Mouse (Mus musculus): Measurements from ENCODE around the gene Ercc4. TPM values are rescaled to one million over a fixed set of nuclear protein-coding genes. Genes with fewer than 3 reads are reported as not detected.
"Not testable (repeated sequence)": the region's sequence is repeated elsewhere in the genome, so short reads cannot be mapped to it uniquely, and the experiment has no call there.

The Ercc4 gene
- total and polyA plus RNA-seq, 2 experiments = 5.4 to 5.6 TPM

DNA sequence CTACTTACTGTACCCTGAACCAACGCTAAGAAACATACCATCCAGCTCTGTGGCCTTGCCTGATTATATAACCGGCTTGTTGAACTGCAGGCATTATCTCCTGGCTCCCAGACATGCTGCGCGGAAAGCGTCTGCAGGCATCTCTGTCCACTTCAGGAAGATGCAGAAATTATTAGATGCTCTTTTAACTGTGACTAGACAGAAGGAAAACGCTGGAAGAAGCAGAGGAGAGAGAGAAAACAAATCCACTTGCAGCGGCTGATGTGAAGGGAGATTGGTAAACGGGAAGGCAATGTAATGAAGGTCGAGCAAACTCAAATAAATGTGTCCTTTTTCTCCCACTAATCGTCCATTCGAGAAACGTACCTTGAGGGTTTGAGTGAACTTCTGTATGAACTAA lies 1.1 kb upstream of the Ercc4 start:
- Histone ChIP-seq H3K4me3 (ENCODE audit: insufficient read depth, low read depth, low read length) (no peak overlapping the region), H3K4me1 (ENCODE audit: control insufficient read depth, insufficient read depth, low read length) (no peaks in the 10 kb centered on the region), H3K36me3 (ENCODE audit: control insufficient read depth, insufficient read depth, low read length) (peaks cover 6% of the 10 kb centered on the region), H3K9ac (ENCODE audit: low read depth, low read length) (no peak overlapping the region), H3K27ac (replicated peaks; ENCODE audit: insufficient read depth, low read depth, low read length) (no peak overlapping the region), H3K79me2 (ENCODE audit: control insufficient read depth, insufficient read depth, low read length) (no peaks in the 10 kb centered on the region; the same call in 1 of the 2 replicates), H3K27me3 (ENCODE audit: control insufficient read depth, insufficient read depth, low read length) (no peaks in the 10 kb centered on the region)
- no peak for DNase-seq (ENCODE audit: extremely low read depth, low read depth, low spot score)
- no peak for TF ChIP-seq CTCF (IDR thresholded peaks at IDR 0.05; ENCODE audit: low read depth, low read length)
- WGBS = 84% methylated on average over 12 of the region's 12 CpGs

GRCm38 (mm10) chr16:13109990-13110595 lies 609 bp downstream of the Ercc4 start:
- DNase-seq (ENCODE audit: extremely low read depth, low read depth, low spot score) = no peak
- TF ChIP-seq POLR2A (IDR thresholded peaks at IDR 0.05; ENCODE audit: extremely low read depth, insufficient read depth, low read length) = no peak
- TF ChIP-seq CTCF (IDR thresholded peaks at IDR 0.05; ENCODE audit: low read depth, low read length) = no peak
- Histone ChIP-seq H3K36me3 (ENCODE audit: control insufficient read depth, insufficient read depth, low read length) (peaks cover 15% of the 10 kb centered on the region), H3K27ac (replicated peaks; ENCODE audit: insufficient read depth, low read depth, low read length) (peak overlapping the region; percentile 45), H3K79me2 (ENCODE audit: control insufficient read depth, insufficient read depth, low read length) (no peaks in the 10 kb centered on the region; the same call in 1 of the 2 replicates), H3K4me1 (ENCODE audit: control insufficient read depth, insufficient read depth, low read length) (no peaks in the 10 kb centered on the region), H3K4me3 (ENCODE audit: insufficient read depth, low read depth, low read length) (peak overlapping the region; percentile 87), H3K9ac (ENCODE audit: low read depth, low read length) (peak overlapping the region; percentile 97), H3K27me3 (ENCODE audit: control insufficient read depth, insufficient read depth, low read length) (no peaks in the 10 kb centered on the region)
- WGBS = 1% methylated on average over 32 of the region's 32 CpGs

DNA sequence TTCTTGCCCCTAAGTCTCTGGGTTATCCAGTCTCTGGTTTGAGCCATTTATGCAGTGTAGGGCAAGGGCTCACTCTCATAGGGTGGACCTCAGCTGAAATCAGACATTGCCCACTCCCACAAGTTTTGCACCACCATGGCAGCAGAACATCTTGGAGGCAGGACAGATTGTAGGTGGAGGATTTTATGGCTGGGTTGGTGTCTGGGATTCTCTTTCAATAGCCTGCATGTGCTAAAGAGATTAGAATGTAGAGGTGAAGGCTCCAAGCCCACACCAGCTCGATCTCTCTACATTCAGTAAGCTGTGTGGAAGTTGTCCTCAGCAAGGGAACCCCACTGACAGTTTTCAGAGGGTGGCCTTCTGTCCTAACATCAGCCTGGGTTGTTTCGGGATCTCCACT lies 5.3 kb downstream of the Ercc4 start:
- no peak overlapping the region for H3K27ac ChIP-seq (replicated peaks; ENCODE audit: insufficient read depth, low read depth, low read length)
- H3K4me1 ChIP-seq (ENCODE audit: control insufficient read depth, insufficient read depth, low read length) = no peaks in the 10 kb centered on the region
- 94% methylated on average over 2 of the region's 2 CpGs for WGBS

GRCm38 (mm10) chr16:13115466-13115865 lies 6.0 kb downstream of the Ercc4 start:
- WGBS = 86% methylated on average over 3 of the region's 3 CpGs
- H3K9ac ChIP-seq (ENCODE audit: low read depth, low read length); H3K4me1 ChIP-seq (ENCODE audit: control insufficient read depth, insufficient read depth, low read length); H3K27me3 ChIP-seq (ENCODE audit: control insufficient read depth, insufficient read depth, low read length); H3K27ac ChIP-seq (replicated peaks; ENCODE audit: insufficient read depth, low read depth, low read length); H3K4me3 ChIP-seq (ENCODE audit: insufficient read depth, low read depth, low read length); DNase-seq (ENCODE audit: extremely low read depth, low read depth, low spot score); H3K79me2 ChIP-seq (ENCODE audit: control insufficient read depth, insufficient read depth, low read length): not testable (repeated sequence)
- H3K36me3 ChIP-seq (ENCODE audit: control insufficient read depth, insufficient read depth, low read length) = peaks cover 28% of the 10 kb centered on the region

More for the DNA sequence above, 5.3 kb downstream of the Ercc4 start:
- H3K36me3 ChIP-seq (ENCODE audit: control insufficient read depth, insufficient read depth, low read length) = peaks cover 21% of the 10 kb centered on the region
- TF ChIP-seq CTCF (IDR thresholded peaks at IDR 0.05; ENCODE audit: low read depth, low read length) = no peak
- no peak for TF ChIP-seq POLR2A (IDR thresholded peaks at IDR 0.05; ENCODE audit: extremely low read depth, insufficient read depth, low read length)
- no peak overlapping the region for H3K9ac ChIP-seq (ENCODE audit: low read depth, low read length)
- no peak overlapping the region for H3K4me3 ChIP-seq (ENCODE audit: insufficient read depth, low read depth, low read length)
- no peaks in the 10 kb centered on the region for H3K27me3 ChIP-seq (ENCODE audit: control insufficient read depth, insufficient read depth, low read length)
- H3K79me2 ChIP-seq (ENCODE audit: control insufficient read depth, insufficient read depth, low read length) = no peaks in the 10 kb centered on the region; the same call in 1 of the 2 replicates
- no peak for DNase-seq (ENCODE audit: extremely low read depth, low read depth, low spot score)

DNA sequence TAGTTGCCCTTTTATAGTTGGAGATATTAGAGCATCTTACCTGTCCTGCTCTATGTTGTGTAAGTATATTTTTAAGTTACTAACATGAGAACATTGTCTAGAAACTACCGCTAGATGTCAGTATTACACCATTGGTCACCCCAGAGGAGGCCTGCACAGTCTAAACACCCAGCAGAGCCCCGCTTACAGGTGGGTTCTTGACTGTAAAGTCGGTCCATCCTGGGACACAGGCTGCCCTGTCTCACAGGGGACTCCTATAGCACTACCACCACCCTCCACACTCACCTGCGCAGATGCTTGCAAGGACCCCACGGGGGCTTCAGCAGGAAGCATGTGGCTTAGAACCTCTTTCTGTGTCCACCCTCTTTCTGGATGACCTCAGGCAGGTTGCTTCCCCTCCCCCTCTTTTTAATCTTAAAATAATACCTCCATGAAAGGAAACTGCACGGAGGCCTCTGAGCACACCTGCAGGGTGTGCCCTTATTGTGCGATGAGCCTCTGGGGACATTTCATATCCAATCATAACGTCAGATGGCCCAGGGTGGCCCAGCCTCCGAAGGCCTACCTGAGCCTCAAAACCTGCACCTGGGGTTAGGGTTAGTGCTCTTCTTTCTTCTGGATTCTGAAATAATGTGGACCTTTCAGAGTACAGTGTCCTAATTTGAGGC lies 7.9 kb downstream of the Ercc4 start:
- peak; percentile 51 for DNase-seq (ENCODE audit: extremely low read depth, low read depth, low spot score)

GRCm38 (mm10) chr16:13117967-13118430 lies 8.5 kb downstream of the Ercc4 start:
- Histone ChIP-seq H3K4me1 (ENCODE audit: control insufficient read depth, insufficient read depth, low read length) (no peaks in the 10 kb centered on the region), H3K4me3 (ENCODE audit: insufficient read depth, low read depth, low read length) (no peak overlapping the region), H3K27ac (replicated peaks; ENCODE audit: insufficient read depth, low read depth, low read length) (no peak overlapping the region), H3K36me3 (ENCODE audit: control insufficient read depth, insufficient read depth, low read length) (peaks cover 27% of the 10 kb centered on the region), H3K9ac (ENCODE audit: low read depth, low read length) (no peak overlapping the region), H3K79me2 (ENCODE audit: control insufficient read depth, insufficient read depth, low read length) (no peaks in the 10 kb centered on the region), H3K27me3 (ENCODE audit: control insufficient read depth, insufficient read depth, low read length) (no peaks in the 10 kb centered on the region)
- DNase-seq (ENCODE audit: extremely low read depth, low read depth, low spot score) = no peak
- 91% methylated on average over 7 of the region's 7 CpGs for WGBS
- TF ChIP-seq CTCF (IDR thresholded peaks at IDR 0.05; ENCODE audit: low read depth, low read length) (no peak), POLR2A (IDR thresholded peaks at IDR 0.05; ENCODE audit: extremely low read depth, insufficient read depth, low read length) (no peak)

More for the DNA sequence above, 7.9 kb downstream of the Ercc4 start:
- H3K27me3 ChIP-seq (ENCODE audit: control insufficient read depth, insufficient read depth, low read length) = no peaks in the 10 kb centered on the region
- H3K9ac ChIP-seq (ENCODE audit: low read depth, low read length) = no peak overlapping the region
- H3K36me3 ChIP-seq (ENCODE audit: control insufficient read depth, insufficient read depth, low read length) = peaks cover 30% of the 10 kb centered on the region
- TF ChIP-seq POLR2A (IDR thresholded peaks at IDR 0.05; ENCODE audit: extremely low read depth, insufficient read depth, low read length) (no peak), CTCF (IDR thresholded peaks at IDR 0.05; ENCODE audit: low read depth, low read length) (peak; percentile 34)
- no peak overlapping the region for H3K27ac ChIP-seq (replicated peaks; ENCODE audit: insufficient read depth, low read depth, low read length)
- H3K4me1 ChIP-seq (ENCODE audit: control insufficient read depth, insufficient read depth, low read length) = no peaks in the 10 kb centered on the region
- H3K4me3 ChIP-seq (ENCODE audit: insufficient read depth, low read depth, low read length) = no peak overlapping the region
- WGBS = 71% methylated on average over 9 of the region's 9 CpGs
- H3K79me2 ChIP-seq (ENCODE audit: control insufficient read depth, insufficient read depth, low read length) = no peaks in the 10 kb centered on the region

Data from liver, adult 2 months (tissue).